Mouse (Mus musculus): ENCODE results near the gene Rho. TPM values are rescaled to one million over a fixed set of nuclear protein-coding genes. Genes with fewer than 3 reads are reported as not detected.

The Rho gene
- total and polyA plus RNA-seq, 3 experiments: 0.11 TPM; not detected in 2

GRCm38 (mm10) chr6:115982889-115983288 lies 51.3 kb downstream of the Rho start:
- Histone ChIP-seq H3K79me2 (ENCODE audit: control insufficient read depth, insufficient read depth, low read length, poor library complexity) (no peaks in the 10 kb centered on the region), H3K27me3 (ENCODE audit: control insufficient read depth in 1 of 2, insufficient read depth in 2 of 2, low read length in 2 of 2) (no peaks in the 10 kb centered on the region), H3K36me3 (ENCODE audit: control insufficient read depth in 1 of 2, insufficient read depth in 2 of 2, low read length in 2 of 2) (no peaks in the 10 kb centered on the region), H3K9ac (ENCODE audit: control insufficient read depth, low read depth, low read length, poor library complexity, severe bottlenecking) (no peak overlapping the region), H3K4me1 (ENCODE audit: control insufficient read depth in 1 of 2, insufficient read depth in 2 of 2, low read length in 2 of 2) (no peaks in the 10 kb centered on the region), H3K4me3 (ENCODE audit: control insufficient read depth in 1 of 2, insufficient read depth in 1 of 2, low read depth in 2 of 2, low read length in 2 of 2) (no peak overlapping the region), H3K27ac (ENCODE audit: control insufficient read depth, low read depth, low read length) (no peak overlapping the region), H3K9me3 (replicated peaks; ENCODE audit: insufficient read depth, low read length) (no peaks in the 10 kb centered on the region)
- no peak for DNase-seq (ENCODE audit: low read depth, low spot score)
- TF ChIP-seq MYC (IDR thresholded peaks at IDR 0.05; ENCODE audit: low read depth, low read length): no peak
- TF ChIP-seq TCF12 (IDR thresholded peaks at IDR 0.05; ENCODE audit: low read depth, low read length): no peak
- no peak for TF ChIP-seq GABPA (IDR thresholded peaks at IDR 0.05; ENCODE audit: low read depth, low read length)
- no peak for TF ChIP-seq JUND (IDR thresholded peaks at IDR 0.05; ENCODE audit: low read depth, low read length)
- no peak for TF ChIP-seq RCOR1 (IDR thresholded peaks at IDR 0.05; ENCODE audit: low read depth, low read length)

DNA sequence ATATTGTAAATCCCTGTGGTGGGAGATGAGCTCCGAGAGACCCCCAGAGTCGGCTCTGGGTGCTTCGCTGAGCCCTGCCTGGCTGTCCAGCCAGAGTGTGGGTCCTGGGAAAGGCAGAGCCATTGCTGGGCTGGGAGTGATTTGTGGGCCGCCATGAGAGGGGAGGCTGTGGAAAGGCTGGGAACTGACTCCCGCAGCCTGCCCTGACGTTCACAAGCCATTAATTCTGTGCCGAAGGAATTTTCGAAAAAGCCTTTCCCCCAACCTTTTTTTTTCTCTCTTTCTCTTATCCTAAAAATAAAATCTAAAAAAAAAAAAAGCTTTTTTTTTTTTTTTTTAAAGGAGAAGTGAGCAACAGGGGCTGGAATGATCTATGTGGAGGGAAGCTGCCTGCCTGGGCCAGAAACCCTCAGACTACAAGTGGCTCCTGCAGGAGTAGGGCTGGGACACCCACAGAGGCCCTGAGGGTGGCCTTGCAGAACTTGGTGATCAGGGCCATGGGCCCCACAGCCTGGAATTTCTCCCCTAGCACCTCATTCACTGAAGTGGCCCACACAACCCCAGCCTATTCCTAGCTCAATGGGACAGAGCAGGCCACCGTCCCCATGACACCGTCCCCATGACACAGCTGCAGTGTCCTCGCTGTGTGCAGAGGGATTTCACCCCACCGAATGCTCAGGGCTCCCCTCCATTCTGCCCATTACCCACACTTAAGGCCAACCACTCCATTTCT lies 51.9 kb downstream of the Rho start:
- H3K27ac ChIP-seq (ENCODE audit: control insufficient read depth, low read depth, low read length): no peak overlapping the region
- no peak overlapping the region for H3K9ac ChIP-seq (ENCODE audit: control insufficient read depth, low read depth, low read length, poor library complexity, severe bottlenecking)
- TF ChIP-seq ZNF384 (IDR thresholded peaks at IDR 0.05; ENCODE audit: low read depth, low read length) (peak; percentile 75), POLR2AphosphoS2 (IDR thresholded peaks at IDR 0.05; ENCODE audit: low read length) (no peak)
- H3K79me2 ChIP-seq (ENCODE audit: control insufficient read depth, insufficient read depth, low read length, poor library complexity): no peaks in the 10 kb centered on the region
- no peaks in the 10 kb centered on the region for H3K9me3 ChIP-seq (replicated peaks; ENCODE audit: insufficient read depth, low read length)
- no peaks in the 10 kb centered on the region for H3K4me1 ChIP-seq (ENCODE audit: control insufficient read depth in 1 of 2, insufficient read depth in 2 of 2, low read length in 2 of 2)
- no peak overlapping the region for H3K4me3 ChIP-seq (ENCODE audit: control insufficient read depth in 1 of 2, insufficient read depth in 1 of 2, low read depth in 2 of 2, low read length in 2 of 2)
- no peak for DNase-seq (ENCODE audit: low read depth, low spot score)
- no peaks in the 10 kb centered on the region for H3K27me3 ChIP-seq (ENCODE audit: control insufficient read depth in 1 of 2, insufficient read depth in 2 of 2, low read length in 2 of 2)
- no peaks in the 10 kb centered on the region for H3K36me3 ChIP-seq (ENCODE audit: control insufficient read depth in 1 of 2, insufficient read depth in 2 of 2, low read length in 2 of 2)

DNA sequence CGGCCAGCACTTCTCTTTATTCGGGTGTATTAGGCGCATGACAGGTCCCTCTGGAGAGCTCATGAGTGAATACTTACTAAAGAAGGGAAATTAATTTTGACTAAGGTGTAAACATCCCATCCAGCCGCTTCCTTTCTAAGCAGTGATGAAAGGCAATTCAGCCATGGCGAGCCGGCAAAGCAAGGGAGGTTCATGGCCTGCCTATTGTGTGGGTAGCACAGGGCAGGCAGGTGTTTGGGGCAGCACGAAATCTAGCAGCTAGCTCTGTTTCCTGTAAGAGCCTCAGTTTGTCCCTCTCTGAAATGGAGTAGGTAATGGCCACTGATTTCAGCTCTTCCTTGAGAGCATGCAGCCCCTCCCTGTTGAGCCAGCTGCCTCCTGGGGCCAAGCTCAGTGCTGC lies 53.0 kb downstream of the Rho start:
- no peak overlapping the region for H3K27ac ChIP-seq (ENCODE audit: control insufficient read depth, low read depth, low read length)
- TF ChIP-seq CTCF (IDR thresholded peaks at IDR 0.05 in 2 of 3, conservative IDR thresholded peaks at IDR 0.05 in 1 of 3; ENCODE audit: control insufficient read depth in 1 of 3, insufficient read depth in 1 of 3, low read depth in 2 of 3, low read length in 3 of 3, poor library complexity in 1 of 3, severe bottlenecking in 1 of 3) (no peak), MAFK (IDR thresholded peaks at IDR 0.05; ENCODE audit: borderline replicate concordance, low read depth, low read length) (no peak), POLR2AphosphoS2 (IDR thresholded peaks at IDR 0.05; ENCODE audit: low read length) (no peak), ZC3H11A (IDR thresholded peaks at IDR 0.05; ENCODE audit: low read depth, low read length) (no peak), CHD1 (IDR thresholded peaks at IDR 0.05; ENCODE audit: low read depth, low read length) (no peak)
- no peaks in the 10 kb centered on the region for H3K4me1 ChIP-seq (ENCODE audit: control insufficient read depth in 1 of 2, insufficient read depth in 2 of 2, low read length in 2 of 2)

More for the DNA sequence above, 53.0 kb downstream of the Rho start:
- Histone ChIP-seq H3K9ac (ENCODE audit: control insufficient read depth, low read depth, low read length, poor library complexity, severe bottlenecking) (no peak overlapping the region), H3K27me3 (ENCODE audit: control insufficient read depth in 1 of 2, insufficient read depth in 2 of 2, low read length in 2 of 2) (no peaks in the 10 kb centered on the region), H3K79me2 (ENCODE audit: control insufficient read depth, insufficient read depth, low read length, poor library complexity) (no peaks in the 10 kb centered on the region), H3K9me3 (replicated peaks; ENCODE audit: insufficient read depth, low read length) (no peaks in the 10 kb centered on the region), H3K36me3 (ENCODE audit: control insufficient read depth in 1 of 2, insufficient read depth in 2 of 2, low read length in 2 of 2) (no peaks in the 10 kb centered on the region), H3K4me3 (ENCODE audit: control insufficient read depth in 1 of 2, insufficient read depth in 1 of 2, low read depth in 2 of 2, low read length in 2 of 2) (no peak overlapping the region)
- no peak for DNase-seq (ENCODE audit: low read depth, low spot score)
